Mouse (Mus musculus): ENCODE results near the gene Wdr5.

Wdr5 gene

GRCm38 (mm10) chr2:27552620-27553287 is 37.8 kb downstream of the Wdr5 start:
- DNase-seq (ENCODE audit: low spot score) = peak; percentile 68

GRCm38 (mm10) chr2:27554308-27554707 is 39.4 kb downstream of the Wdr5 start:
- no peak for DNase-seq (ENCODE audit: low spot score)

GRCm38 (mm10) chr2:27556921-27557320 is 42.0 kb downstream of the Wdr5 start:
- DNase-seq (ENCODE audit: low spot score) = no peak

- no peak for DNase-seq (ENCODE audit: low spot score)
Observed at GRCm38 (mm10) chr2:27560708-27561123, 45.8 kb downstream of the Wdr5 start.

GRCm38 (mm10) chr2:27561159-27561558 is 46.2 kb downstream of the Wdr5 start:
- no peak for DNase-seq (ENCODE audit: low spot score)

GRCm38 (mm10) chr2:27561829-27562228 is 46.9 kb downstream of the Wdr5 start:
- DNase-seq (ENCODE audit: low spot score) = no peak

- no peak for DNase-seq (ENCODE audit: low spot score)
Observed at GRCm38 (mm10) chr2:27563641-27564148, 48.7 kb downstream of the Wdr5 start.

GRCm38 (mm10) chr2:27564694-27565093 is 49.7 kb downstream of the Wdr5 start:
- DNase-seq (ENCODE audit: low spot score) = no peak

- DNase-seq (ENCODE audit: low spot score) = no peak
Observed at GRCm38 (mm10) chr2:27565316-27566103, 50.6 kb downstream of the Wdr5 start.

- DNase-seq (ENCODE audit: low spot score) = no peak
Observed at GRCm38 (mm10) chr2:27570856-27571255, 55.9 kb downstream of the Wdr5 start.

- DNase-seq (ENCODE audit: low spot score) = peak; percentile 12
Observed at GRCm38 (mm10) chr2:27572261-27572793, 57.4 kb downstream of the Wdr5 start.

GRCm38 (mm10) chr2:27572928-27573627 is 58.1 kb downstream of the Wdr5 start:
- peak; percentile 90 for DNase-seq (ENCODE audit: low spot score)

GRCm38 (mm10) chr2:27573628-27573966 is 58.6 kb downstream of the Wdr5 start:
- DNase-seq (ENCODE audit: low spot score) = no peak

GRCm38 (mm10) chr2:27576416-27576815 is 61.5 kb downstream of the Wdr5 start:
- DNase-seq (ENCODE audit: low spot score) = no peak

GRCm38 (mm10) chr2:27578552-27578951 is 63.6 kb downstream of the Wdr5 start:
- DNase-seq (ENCODE audit: low spot score) = no peak

GRCm38 (mm10) chr2:27582112-27582511 is 67.2 kb downstream of the Wdr5 start:
- DNase-seq (ENCODE audit: low spot score) = peak; percentile 12

GRCm38 (mm10) chr2:27583019-27583418 is 68.1 kb downstream of the Wdr5 start:
- no peak for DNase-seq (ENCODE audit: low spot score)

- no peak for DNase-seq (ENCODE audit: low spot score)
Observed at GRCm38 (mm10) chr2:27584546-27584945, 69.6 kb downstream of the Wdr5 start.

Measured in MN1 (cell line).